Mouse (Mus musculus) spleen, adult 18-20 months (tissue): ENCODE data around the gene Gm5767.

Source experiments
- DNase-seq, 2 experiments: peaks; one replicate each; pipeline ENCODE4 v3.0.0; 2022; ENCODE audit warnings: mixed read lengths in 2 of 2

Gene Gm5767

GRCm38 (mm10) chr16:8680470-8680869 is at the start of gene Gm5767:
TSS of gene Gm5767 (plus strand) at chr16:8680770.
- DNase-seq = no peak

- no peak for DNase-seq
Observed at GRCm38 (mm10) chr16:8631428-8631827, 49.1 kb upstream of the Gm5767 start.

DNA sequence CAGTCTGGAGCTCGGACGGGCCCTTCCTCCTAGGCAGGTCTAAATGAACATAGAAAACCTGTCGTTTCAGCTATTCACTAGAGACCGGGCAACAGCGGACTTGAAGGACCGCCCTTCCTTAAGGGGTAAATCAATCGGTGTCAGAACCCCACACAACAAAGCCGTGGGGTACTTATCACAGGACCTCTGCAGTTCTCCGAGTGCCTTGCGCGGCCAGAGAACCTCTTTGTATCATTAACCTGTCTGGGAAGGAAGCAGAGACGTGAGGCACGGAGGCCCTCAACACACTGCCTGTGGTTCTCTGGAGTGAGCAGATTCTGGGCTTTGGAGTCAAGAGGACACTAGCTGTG is 43.7 kb upstream of the Gm5767 start:
- no peak for DNase-seq

GRCm38 (mm10) chr16:8637217-8638051 is 43.1 kb upstream of the Gm5767 start, which contains the start of the genes Pmm2 and Tmem186:
TSS of gene Pmm2 (plus strand) at chr16:8637674.
TSS of gene Tmem186 (minus strand) at chr16:8637712.
- DNase-seq = peak; percentile 65 to 74

DNA sequence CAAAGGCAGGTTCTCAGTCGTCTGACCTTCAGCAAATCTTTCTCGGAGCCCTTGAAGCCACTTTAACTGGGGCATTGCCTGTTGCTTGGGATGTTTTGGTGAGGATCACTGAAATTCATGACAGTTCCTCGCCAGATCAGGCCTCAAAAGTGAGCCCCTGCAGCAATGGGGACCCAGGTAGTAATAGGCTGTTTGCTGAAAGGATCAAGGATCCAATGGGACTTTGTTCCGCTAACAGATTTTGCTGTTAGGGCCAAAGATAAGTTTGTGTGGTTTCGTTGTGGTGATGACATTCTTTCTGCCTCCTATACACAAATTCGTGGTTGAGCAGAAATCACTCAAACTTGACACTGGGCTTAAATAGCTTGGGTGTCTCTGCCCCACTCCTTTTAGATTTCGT is 42.4 kb upstream of the Gm5767 start:
- DNase-seq = no peak

DNA sequence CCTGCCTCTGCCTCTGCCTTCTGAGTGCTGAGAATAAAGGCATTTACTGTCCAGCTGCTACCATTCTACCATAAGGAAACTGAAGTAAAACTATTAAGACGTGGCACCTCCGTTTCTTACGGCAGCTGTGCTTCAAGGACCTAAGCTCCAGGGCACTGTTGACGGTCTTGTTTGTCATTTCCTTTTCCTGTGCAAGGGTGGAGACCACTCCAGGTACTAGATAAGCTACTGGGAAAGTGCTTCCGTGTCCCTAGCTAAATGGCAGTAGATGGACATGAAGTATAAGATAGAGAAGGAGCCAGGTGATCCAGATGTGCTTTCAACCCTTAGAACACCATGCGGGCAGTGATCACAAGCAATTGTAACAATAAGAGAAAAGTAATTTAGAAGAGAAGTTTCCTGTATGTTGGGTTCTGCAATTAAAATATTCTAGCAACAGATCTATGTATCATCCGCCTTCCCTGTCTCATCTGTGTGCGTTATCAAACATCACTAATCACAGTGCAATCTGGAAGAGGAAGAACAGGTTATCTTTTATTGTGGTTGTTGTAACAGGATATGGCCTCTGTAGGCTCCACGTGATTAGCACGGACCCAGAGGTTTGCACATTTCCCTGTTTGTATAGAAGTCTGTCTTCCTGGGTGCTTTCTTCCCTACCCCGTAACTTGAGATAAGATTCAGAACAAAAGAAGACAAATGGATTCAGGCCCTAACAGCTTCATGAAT is 40.9 kb upstream of the Gm5767 start:
- DNase-seq = no peak

DNA sequence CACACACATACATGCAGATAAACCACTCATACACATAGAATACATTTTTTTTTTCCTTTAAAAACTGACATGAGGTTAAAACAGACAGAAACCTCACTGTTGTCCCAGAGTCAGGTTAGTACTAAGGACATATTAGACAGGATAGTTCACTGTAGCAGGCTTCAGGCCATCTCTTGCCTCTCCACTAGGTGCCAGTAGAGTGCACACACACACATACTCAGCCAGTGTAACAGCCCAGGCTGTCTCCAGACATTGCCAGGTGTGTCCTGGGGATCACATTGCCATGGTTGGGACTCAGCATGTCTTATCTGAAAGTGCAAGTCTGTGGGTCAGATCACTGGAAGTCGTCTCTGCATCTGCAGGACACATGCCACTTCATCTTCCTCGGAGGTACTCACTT is 36.7 kb upstream of the Gm5767 start:
- DNase-seq = no peak

DNA sequence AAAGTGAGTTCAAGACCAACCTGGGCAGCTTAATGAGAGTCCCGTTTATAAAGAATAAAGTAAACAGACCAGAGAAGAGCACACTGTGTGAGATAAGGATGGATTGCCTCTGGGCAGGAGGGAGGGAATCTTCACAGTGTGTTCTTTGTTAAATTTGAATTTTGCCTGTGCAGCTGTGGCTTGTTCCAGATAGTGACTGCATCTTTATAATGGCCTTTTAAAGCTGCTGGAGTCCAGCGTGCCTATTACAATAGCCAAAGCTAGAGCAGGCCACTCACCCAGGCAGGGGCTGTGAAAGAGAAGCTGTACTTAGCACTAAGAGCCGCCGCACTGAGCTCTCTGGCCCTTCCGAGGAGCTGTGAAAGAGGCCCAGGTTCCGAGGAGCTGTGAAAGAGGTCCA is 35.0 kb upstream of the Gm5767 start:
- DNase-seq = no peak

GRCm38 (mm10) chr16:8650007-8650406 is 30.6 kb upstream of the Gm5767 start:
- no peak for DNase-seq

- DNase-seq = no peak
Observed at GRCm38 (mm10) chr16:8655108-8655507, 25.5 kb upstream of the Gm5767 start.

GRCm38 (mm10) chr16:8655599-8655998 is 25.0 kb upstream of the Gm5767 start:
- DNase-seq = no peak

GRCm38 (mm10) chr16:8656256-8656655 is 24.3 kb upstream of the Gm5767 start:
- no peak for DNase-seq

- DNase-seq = no peak
Observed at GRCm38 (mm10) chr16:8658349-8658748, 22.2 kb upstream of the Gm5767 start.

- no peak for DNase-seq
Observed at GRCm38 (mm10) chr16:8658764-8659163, 21.8 kb upstream of the Gm5767 start.

- DNase-seq = no peak
Observed at GRCm38 (mm10) chr16:8663022-8663421, 17.5 kb upstream of the Gm5767 start.

DNA sequence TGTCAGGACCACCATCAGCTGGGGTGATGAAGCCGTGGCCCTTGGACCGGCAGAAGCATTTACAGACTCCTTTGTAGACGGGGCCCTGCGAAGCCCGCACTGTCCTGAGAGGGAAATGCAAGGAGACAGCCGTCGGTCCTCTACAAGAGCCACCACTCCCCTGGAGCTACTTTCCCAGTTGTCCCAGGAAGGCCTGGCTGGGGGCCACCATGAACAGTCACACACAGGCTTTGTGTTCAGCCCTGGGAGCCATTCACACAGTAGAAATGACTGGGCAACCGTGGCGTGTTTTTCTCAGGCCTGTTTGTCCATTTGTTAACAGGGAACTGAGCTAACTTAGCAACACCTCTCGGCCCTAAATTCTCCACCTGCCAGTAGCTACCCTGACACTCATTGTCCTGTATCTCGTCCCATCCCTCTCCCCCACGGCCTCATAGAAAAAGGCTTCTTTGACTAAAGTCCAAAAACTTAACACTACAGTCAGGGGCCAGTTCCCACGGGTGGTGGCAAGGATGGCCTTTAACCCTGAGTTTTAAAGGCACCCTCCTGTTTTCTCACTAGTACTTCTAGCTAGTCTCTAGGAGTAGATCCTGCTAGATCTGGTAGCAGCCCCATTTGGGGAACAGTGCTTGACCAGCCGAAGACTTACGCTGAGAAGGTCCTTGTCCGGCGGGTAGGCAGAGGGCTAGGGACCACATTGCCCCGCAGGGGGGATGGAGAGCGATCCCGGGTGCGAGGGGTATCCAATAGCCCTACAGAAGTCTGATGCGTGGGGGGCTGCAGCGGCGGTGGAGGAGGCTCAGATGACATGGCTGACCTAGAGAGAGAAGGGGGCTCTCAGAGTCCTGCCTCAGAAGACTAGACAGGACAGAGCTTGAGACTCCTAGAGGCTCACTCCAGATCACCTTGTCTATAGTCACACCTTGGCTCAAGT is 16.7 kb upstream of the Gm5767 start:
- no peak for DNase-seq

- DNase-seq = no peak
Observed at GRCm38 (mm10) chr16:8665367-8665766, 15.2 kb upstream of the Gm5767 start.

DNA sequence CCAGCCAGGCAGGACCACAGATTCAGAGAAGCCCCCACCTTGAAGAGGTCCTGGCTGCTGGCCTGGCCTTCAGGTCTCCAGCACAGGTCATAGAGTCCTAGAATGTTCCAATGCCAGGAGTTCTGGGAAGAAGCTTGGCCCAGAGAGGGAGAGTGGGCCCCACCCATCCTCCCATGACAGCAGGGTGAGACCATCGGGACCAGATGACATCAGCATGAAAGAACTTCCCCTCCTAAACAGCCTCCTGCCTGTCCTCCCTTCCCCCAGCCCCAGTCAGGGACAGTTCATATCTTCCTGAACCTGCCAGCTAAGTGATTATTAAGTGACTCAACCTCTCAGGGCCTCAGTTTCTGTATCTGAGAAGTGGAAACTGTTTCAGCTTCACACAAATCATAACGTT is 14.1 kb upstream of the Gm5767 start:
- DNase-seq = no peak

DNA sequence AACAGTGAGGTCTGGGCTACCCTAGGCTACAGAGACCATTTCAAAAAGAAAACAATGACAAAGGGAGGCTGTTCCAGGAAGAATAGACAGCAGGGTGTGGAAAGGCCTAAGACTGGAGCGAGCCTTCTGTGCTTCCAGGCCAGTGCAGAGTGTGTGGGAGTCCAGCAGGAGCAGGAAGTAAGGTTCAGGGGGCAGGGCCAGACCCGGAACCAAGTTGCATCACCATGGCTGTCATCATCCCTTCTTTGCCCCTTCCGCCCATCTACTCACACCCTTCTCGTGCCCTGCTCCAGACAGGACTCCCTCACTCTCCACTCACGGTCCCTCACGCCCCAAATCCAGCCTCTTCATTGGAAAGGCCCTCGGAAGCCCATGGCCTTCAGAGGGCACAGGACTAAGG is 13.3 kb upstream of the Gm5767 start:
- DNase-seq = no peak

DNA sequence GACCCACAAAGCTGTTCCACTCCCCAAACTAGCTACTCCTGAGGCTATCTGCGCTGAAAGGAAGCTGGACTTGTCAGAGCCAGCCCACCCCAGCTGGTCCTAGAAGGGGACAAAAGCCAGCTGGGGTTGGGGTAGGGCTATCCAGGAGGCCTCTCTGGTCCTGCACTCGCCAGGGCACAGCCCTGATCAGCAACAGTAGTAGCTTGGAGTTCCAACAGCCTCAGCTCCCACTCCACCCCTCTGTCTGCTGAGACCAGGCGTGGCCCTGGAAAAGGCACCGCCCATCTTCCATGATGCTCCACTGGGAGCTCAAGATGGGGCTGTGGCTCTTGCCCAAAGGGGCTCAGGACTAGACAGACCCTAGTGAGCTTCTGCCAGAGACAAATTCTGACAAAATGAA is 12.8 kb upstream of the Gm5767 start:
- no peak for DNase-seq

GRCm38 (mm10) chr16:8668386-8668785 is 12.2 kb upstream of the Gm5767 start:
- no peak for DNase-seq

DNA sequence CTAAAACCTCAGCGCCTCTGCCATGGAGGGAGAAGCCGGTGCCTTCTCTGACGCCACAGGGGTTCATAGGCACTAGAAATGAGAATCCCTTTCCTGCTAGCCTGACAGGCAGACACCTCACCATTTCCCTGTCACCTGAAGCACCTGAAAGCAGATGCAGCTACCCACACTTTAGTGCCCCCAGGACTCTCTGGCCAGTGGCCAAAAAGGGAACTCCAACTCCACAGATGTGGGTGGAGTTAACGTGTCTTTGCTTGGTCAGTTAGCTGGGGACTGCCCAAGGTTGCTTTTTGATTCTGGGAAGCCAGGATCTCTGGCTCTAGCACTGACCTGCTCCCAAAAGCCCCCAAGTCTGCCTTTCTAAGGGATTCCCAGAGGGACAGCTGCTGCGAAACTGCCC is 11.1 kb upstream of the Gm5767 start:
- no peak for DNase-seq
